Mouse (Mus musculus): ENCODE results near the gene Palb2.

Palb2 gene

DNA sequence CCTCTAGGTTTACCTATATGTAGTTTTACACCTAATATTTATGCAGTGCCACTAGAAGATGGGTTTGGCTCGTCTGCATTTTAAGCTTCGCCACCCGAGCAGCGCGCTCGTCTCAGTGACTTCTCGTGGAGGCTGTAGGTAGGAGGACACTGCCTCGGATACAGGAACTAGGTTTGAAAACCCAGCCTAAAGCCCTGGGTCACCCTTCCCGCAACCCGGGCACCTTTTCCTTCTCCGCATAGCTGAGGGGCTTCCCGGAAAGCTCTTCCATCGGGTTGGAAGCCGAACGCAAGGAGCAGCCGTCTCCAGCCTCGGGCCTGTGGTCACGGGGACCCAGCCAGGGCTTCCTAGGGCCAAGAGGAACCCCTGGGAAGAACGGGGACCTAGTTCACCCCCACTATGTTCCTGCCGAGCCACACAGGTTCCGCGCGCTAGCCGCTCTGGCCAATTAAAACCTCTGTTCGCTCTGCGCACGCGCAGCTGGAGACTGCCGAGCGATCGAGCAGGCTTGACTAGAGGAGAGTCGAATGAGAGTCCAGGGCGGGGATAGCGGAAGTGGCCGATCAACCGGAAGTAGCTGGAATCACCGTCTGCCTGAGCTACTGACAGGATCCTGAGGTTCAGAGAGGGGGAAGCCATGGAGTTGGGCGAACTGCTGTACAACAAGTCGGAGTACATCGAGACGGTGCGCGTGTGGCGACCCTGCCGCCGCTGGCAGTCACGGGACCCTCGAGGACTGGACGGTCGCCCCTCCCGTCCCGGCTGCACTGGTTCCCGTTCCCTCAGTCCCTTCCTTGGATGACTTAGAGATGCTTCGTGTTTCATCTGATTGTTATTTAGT lies at the start of gene Palb2, which contains the start of gene Dctn5:
Gene Palb2, minus strand, starts transcription at position 489 of the 841 bp plus-strand sequence.
Gene Dctn5, plus strand, starts transcription at position 545 of the 841 bp plus-strand sequence.
- DNase-seq: peak; percentile 99

DNA sequence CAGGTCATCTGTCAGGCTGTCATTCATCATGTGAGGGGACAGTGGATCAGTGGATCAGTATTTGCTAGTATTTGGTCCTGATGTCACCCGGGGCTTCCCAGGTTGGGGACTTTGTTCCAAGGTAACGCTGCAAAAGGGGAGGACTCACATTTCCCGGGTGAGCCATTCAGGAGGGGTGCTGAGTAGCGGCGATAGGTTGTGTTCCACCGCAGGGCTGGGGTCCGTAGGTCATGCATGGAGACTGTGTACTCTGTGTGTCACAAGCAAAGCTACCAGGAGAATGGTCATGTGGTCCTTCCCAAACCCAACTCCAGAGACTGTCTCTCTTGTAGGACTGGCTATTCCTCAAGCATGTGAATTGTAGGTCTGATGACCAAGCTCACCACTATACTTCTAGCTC lies 47.9 kb upstream of the Palb2 start:
- DNase-seq: no peak

DNA sequence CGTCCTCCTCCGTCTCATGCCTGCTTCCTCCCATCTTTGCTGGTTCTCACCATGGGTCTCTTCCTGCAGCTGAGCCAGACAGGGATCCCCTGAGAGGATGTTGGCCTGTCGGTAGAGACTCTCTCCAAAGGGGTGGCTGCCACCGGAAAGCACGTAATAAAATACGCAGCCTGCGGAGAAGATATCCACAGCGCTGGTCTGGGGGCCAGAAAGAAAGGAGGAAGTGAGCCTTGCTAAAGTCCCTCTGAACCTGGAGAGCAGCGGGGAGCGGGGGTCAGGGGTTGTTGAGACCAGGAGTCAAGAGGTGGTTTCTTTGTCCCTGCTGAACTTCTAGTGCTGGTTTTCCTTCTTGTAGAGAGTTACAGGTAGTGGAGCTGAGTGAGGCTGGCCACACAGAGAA lies 38.8 kb upstream of the Palb2 start:
- DNase-seq: no peak

DNA sequence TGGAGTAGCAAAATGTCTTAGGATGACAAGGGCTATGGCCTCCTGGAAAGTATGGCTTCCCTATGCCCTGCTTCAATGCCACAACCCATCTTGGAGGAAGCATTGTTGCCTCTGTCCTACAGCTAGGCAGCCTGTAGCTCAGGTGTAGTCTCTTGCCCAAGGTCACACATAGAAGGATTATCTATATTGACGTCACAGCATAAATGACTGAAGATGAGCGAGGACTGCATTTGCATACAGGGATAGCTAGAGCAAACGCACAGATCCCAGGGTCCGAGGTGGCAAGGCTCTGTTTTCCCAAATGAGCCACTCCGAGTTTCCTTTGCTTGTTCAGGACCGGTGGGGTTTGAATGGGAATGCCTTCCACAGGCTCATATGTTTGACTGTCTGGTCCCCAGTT lies 37.9 kb upstream of the Palb2 start:
- DNase-seq: no peak

DNA sequence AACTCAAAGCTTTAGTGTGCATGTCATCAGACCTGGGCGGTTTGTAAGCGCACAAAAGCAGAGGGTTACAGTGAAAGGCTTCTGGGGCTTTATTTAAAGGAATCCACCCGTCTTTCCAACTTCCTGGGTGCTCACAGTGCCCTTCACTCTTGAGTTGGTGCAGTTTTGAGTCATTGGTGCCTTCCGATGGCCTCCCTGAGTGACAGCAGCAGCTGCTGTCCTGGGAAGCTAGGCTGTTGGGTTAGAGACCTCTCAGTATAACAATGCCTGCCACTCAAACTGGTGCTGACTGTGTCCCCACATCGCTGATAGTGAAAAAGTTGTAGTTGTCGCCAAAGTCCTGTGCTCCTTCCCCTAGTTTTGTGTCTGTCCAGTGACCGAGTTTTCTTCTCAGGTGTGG lies 34.4 kb upstream of the Palb2 start:
- no peak for DNase-seq

DNA sequence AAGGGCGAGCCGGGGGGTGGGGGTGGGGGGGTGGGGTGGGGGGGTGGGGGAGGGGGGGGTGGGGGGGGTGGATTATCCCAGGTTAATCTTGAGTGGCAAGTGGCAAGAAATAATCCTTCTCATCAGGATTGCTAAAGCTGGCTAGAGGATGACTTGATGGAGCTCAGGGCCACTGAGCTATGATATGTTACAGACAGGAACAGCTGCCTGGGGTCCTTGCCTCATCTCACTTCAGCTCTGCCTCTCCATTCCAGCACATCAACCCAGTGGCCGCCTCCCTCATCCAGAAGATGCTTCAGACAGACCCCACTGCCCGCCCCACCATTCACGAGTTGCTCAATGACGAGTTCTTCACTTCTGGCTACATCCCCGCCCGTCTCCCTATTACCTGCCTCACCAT lies 31.0 kb upstream of the Palb2 start:
- DNase-seq: no peak

DNA sequence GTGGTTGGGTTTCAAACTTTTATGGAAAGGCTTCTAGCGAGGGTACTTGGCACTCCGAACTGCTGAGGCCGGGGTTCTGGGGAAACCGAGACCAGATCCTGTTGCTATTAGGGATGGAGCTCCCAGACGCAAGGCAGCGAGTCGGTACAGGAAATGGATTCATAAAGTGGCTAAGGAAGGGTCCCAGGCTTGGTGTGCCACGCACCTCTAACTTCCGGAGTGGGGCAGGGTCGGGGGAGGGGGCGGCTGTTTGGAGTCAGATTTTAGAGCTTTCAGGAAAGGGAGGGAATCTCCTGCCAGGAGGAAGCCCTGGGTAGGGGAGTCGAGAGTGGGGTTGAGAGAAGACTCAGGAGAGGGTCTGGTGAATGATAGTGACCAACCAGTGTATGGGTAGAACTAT lies 27.3 kb upstream of the Palb2 start:
- DNase-seq: peak; percentile 20

DNA sequence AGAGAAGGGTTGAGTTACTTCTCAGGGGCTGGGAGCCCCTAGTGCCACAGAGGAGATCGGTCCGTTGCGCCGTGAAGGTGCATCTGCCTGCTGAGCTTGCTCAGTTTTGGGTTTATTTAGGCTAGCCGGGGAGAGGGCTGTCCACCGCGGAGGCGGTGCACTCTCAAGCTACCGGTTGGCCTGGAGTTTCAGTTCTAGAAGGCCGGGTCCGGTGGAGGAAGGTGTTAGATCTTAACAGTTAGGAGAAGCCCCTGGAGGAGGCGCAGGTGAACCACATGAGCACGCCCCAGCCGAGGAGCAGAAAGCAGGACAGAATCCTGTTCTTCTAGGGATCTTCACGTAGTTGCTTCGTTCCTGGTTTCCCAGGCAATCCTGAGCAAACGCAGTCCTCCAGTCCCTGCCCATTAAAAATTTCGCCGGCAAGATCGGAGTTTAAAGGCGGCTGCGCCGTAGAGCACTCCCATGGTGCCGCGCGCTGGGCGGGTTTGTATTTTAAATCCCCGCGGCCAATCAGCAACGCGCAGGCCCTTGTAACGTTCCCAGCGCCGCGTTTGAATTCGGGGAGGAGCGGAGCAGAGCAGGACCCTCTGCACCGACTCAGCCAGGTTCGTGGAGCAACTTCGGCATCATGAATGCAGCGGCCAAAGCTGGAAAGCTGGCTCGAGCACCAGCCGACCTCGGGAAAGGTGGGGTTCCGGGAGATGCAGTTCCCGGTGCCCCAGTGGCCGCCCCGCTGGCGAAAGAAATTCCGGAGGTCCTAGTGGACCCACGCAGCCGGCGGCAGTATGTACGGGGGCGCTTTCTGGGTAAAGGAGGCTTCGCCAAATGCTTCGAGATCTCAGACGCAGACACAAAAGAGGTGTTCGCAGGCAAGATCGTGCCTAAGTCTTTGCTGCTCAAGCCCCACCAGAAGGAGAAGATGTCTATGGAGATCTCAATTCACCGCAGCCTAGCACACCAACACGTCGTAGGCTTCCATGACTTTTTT lies 26.4 kb upstream of the Palb2 start, which contains the start of gene Plk1:
Gene Plk1, plus strand, starts transcription at position 525 of the 988 bp plus-strand sequence.
- peak; percentile 93 for DNase-seq

DNA sequence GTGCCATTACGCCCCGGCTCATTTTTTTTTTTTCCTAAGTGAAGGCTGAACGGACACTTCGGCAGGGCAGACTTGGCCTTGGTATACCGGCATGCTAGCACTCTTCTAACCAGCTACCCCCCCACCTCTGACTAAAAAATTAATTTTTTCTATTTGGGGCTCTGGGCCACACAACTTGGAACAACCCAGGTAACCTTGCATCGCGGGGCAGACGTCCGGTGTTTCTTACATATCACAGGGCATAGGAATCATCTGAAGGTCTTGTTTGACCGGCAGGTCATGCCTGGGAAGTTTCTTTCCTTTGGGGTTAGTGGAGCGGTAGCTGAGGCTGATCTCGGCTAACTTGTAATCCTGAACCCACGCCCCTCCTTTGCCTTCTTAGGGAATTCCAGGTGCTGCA lies 25.7 kb upstream of the Palb2 start:
- DNase-seq: no peak

DNA sequence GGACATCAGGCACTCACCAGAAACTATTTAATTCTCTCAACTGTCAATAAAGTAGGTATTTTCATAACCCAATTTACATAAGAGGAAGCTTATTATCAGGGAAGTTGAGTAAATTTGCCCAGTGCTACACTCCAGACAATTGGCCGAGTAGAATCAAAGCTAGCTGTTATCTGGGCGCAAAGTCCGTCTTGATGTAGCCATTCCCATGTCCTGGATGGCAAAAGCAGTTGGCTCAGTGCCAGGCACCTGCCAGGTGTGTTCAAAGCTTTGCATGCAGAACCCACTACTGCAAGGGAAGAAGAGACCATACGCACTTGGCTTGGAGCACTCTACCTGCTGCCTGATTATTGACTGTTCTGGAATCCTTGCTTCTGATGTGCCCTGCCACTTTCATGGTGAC lies 19.7 kb upstream of the Palb2 start:
- DNase-seq: peak; percentile 40

DNA sequence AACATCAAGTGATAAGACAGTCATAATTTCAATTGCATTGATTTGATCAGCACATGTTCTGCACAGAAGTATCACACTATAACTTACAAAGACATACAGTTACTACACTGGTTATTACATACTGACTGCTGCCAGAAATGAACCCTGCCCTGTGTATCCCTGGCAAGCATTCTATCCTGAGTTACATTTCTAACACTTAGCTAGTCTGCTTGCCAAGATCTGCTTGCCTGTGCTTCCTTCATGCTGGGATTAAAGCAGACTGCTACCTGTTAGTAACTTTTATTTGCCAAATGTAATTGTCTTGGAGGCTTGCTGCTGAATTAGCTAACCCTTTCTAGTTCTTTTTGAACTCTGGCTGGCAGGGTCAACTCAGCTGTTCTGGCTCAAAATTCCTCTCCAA lies 8.2 kb upstream of the Palb2 start:
- DNase-seq: no peak

DNA sequence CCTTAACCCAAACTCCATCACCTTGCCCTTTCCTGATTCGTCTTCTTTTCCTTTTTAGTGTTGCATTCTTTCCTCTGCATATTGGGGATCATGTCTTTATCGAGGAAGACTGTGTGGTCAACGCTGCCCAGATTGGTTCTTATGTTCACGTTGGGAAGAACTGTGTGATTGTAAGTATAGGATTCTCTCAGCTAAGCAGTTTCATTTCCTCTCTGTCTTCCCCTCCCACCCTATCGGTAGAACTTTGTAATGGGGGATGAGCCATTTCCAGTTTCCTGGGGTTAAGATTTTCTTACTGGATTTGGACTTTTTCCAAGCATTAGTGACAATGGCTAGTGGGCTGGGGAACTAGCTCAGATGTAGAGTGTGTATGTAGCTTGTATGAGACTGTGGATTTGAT lies 5.4 kb upstream of the Palb2 start:
- DNase-seq: no peak

DNA sequence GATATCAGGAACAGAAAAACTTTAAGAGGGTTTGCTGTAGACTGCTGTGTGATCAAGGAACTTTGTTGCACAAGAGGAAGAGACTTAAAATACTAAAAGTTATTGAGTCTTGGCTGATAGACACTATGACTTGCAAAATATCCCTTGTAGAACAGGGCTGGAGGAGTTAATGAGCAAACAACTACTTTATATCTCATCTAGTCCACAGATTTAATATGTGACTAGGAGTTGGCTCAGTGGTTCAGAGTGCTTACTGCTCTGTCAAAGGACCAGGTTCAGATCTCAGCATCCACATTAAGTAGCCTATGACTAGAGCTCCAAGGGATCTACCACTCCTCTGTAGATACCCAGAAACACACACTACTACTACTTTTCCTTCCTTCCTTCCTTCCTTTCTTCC lies 4.3 kb upstream of the Palb2 start:
- no peak for DNase-seq

DNA sequence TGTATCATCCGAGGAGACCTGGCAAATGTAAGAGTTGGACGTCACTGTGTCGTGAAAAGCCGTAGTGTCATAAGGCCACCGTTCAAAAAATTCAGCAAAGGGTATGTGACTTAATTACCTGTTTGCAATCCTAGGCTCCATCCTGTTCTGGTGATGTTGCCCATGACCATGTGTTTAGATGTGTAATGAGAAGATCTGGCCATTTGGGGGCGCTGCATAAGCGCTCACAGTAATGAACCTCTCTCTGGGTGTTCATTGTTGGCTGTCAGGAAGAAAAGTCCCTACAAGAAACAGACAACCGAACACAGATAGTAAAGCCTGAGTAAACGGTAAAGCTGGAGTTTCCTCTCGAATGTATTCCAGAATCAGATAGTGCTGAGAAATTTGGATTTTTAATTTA lies 2.3 kb upstream of the Palb2 start:
- DNase-seq: peak; percentile 12

DNA sequence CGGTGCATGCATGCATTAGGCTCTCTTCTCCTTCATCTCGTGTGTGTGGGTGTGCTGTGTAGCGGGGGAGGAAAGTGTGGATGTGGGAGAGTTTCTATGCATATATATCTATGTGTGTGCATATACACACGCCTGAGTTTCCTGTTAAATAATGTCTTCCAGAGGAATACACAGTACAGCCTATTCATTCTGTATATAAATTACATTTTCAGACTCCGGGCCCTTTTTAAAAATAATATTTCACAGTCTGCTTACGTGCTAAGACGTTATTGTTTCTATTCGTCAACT lies 497 bp upstream of the Palb2 start:
- DNase-seq: no peak

DNA sequence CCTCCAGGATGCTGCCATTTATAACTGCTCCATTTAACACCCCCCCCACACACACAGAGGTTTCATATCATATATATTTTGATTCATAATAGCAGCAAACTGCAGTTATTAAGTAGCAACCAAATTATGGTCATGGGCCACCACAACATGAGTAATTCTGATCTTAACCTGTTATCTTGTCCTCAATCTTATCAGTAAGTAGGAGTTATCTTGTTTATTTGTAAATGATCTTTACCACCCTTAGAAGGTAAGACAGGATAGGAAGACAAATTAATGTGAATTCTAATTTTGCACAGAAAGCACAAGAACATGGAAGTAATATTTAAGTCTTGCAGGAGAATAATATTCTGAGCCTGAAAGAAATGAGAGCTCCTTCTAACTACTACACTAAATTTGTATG lies 951 bp downstream of the Palb2 start:
- DNase-seq: no peak

DNA sequence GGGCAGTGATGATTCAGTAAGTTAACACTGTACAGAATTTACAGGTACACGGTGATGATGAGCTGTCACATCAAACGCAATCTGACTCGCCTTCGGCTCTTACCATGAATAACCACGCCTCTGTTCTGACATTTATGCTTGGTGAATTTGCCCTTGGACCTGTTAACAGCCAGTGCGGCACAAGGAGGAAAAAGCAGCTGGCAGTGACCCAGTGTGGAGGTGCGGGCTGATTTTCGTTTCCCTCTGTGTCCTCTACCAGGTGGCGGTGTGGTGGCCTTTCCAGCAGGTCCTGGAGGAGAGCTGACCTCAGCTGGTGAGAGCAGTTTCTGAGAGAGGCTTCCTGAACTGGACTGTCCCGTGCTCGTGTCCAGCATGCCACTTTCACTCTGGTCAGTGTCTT lies 5.8 kb downstream of the Palb2 start:
- DNase-seq: no peak

DNA sequence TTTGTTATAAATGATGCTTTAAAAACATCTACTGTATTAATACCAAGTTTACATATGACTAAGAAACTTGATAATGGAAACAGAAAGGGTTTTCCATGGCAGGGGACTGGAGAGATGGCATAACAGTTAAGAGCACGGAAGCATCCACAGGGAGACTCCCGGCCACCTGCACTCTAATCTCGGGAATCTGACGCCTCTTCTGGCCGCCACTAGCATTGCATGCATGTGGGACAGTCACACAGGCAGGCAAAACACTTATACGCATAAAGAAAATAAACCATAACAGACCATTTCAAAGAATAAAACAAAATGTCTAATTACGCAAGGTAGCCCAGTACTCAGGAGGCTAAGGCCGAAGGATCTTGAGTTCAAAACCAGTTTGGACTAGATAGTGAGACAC lies 7.1 kb downstream of the Palb2 start:
- no peak for DNase-seq

DNA sequence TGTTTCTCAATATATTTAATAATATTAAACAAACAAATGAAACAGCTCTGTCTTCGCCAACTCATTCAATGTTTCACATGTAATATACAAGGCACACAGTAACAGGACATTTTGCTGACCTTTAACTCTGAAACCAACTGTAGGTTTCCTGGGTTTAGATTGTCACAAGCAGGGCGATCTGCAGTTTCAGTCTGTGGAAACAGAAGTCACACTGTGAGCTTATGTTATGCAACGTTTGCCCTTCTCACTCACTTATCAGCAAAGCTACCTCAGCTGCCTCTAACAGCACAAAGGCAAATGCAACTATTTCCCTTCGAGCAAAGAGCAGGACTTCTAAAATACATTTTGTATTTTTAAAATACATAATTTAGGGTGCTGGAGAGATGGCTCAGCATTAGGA lies 9.3 kb downstream of the Palb2 start:
- DNase-seq: no peak

DNA sequence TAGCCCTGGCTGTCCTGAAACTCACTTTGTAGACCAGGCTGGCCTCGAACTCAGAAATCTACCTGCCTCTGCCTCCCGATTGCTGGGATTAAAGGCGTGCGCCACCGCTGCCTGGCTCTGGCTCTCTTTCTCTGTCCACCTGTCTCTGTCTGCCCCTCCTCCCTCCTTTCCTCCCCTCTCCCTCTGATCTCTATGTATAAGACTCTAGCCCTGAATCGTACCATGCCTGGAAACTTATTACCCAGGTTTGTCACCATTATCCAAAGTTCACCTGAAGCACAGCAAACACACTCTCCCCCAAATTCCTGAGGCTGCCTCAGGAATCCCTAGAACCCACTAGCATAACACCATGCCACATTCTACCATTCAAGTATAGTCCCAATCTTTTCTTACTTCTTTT lies 24.6 kb downstream of the Palb2 start:
- DNase-seq: no peak

DNA sequence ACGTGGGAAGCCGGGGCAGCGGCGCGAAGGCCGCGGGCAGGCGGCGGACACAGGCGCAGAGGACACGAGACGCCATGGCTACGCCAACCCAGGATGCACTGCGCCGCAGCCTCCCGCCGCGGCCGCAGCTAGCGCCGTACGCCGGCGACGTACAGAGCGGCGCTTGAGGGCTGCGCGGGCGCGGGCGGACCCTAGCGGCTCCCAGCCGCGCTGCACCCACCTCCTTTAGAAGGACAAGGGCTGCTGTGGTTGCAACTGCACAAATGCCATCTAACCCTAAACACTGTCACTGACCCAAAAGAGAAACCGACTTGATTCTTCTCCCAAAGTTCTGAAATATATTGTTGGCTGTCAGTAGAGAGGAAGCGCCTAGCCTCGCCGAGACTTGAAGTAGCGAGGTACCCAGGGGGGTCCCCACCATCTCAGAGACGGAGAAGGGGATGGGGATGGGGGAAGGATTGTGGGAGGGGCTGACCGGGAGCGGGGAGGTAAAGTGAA lies 31.0 kb downstream of the Palb2 start, which contains the start of gene Ndufab1:
Gene Ndufab1, minus strand, starts transcription at position 140 of the 498 bp plus-strand sequence.
- DNase-seq: peak; percentile 90

DNA sequence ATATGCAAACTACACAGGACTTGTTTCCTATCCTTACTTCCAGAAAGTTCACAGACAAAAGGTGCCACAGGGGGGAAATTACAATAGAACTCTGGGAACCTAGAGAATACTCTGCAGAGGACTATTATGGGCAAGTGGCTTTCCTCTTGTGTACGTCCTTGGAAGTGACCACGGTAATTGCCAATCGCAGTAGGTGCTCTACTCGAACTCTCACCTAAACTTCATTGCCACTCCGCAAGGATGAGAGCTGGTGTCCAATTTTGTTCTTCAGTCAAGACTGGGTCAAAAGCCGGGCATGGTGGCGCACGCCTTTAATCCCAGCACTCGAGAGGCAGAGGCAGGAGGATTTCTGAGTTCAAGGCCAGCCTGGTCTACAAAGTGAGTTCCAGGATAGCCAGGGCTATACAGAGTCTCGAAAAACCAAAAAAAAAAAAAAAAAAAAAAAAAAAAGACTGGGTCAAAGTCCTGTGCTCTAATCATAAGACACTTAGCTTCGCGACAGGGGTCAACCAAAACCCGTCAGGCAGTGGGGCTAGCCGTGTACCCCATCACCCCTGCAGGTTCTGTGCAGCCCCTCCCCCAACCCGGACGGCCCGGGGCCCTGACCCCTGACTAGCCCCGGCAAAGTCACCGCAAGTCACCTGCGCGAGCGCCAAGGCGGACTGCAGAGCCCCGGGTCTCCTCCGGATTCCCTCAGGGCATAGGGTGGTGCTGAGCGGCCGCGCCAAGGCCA lies 31.6 kb downstream of the Palb2 start:
- peak; percentile 58 for DNase-seq

DNA sequence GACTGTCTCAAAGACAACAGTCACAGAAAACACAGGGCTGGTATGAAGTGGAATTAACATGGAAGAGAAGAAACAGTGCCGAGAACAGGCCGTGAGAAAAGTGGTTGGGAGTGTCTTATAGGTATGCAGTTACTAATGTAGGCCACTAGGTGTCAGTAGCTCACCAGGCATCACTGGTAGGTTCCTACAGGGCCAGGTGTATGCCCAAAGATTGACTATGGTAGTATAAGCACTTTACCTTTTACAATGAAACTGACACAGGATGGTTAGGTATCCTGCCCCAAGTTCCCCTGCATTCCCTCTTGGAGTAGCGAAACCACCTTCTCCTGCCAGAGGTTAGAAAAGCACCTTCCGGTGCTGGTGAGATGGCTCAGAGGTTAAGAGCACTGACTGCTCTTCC lies 33.6 kb downstream of the Palb2 start:
- DNase-seq: peak; percentile 57
